Comparison of ENCODE assay signal across 9 mouse cellular contexts in genomic region chr1:152290768-152291167, GRCm38 (mm10).
A peak's percentile ranks its signal among the peaks of the same experiment; 100 is the strongest.
DNase-seq lines count a peak whose midpoint lies in the region; ATAC-seq and TF ChIP-seq lines count a peak whose summit lies in the region.
"Had no signal": no experiment of that assay in that cellular context is flagged by ENCODE, and none has a peak within 500 bp of the region (broad histone marks: within the 10 kb centered on the region; RNA-seq: fewer than 3 reads in every experiment).

No protein-coding gene starts in this region.

- intact Hi-C loops in gastrocnemius, postnatal 36 days (cut with DNase I) = loop anchor here (1.0 to 5.0 kb wide), 3 partner anchors 77 to 468 kb away; no protein-coding TSS in a partner anchor

- peaks cover 12% of the 10 kb centered on the region; the same call in 1 of the 2 replicates for H3K4me1 ChIP-seq in spleen, adult 2 months (ENCODE audit: control insufficient read depth, insufficient read depth, insufficient read length)
- H3K4me1 ChIP-seq in kidney, adult 2 months (ENCODE audit: control insufficient read depth, insufficient read depth, low read length) = peaks cover 3% of the 10 kb centered on the region; the same call in 1 of the 2 replicates
- 0 out of 2 replicates have a peak, but pooled peaks cover 3% of the 10 kb centered on the region for H3K4me1 ChIP-seq in limb, embryonic 11.5 days (ENCODE audit: control insufficient read depth, insufficient read depth, low read length)
- H3K4me1 ChIP-seq in neural tube, embryonic 11.5 days (ENCODE audit: control insufficient read depth, insufficient read depth, low read length) = no peaks in the 10 kb centered on the region
- H3K4me1 ChIP-seq: embryonic facial prominence, embryonic 12.5 days had no signal

- no peaks in the 10 kb centered on the region for H3K9me3 ChIP-seq in limb, embryonic 11.5 days (ENCODE audit: control insufficient read depth, low read length)
- H3K9me3 ChIP-seq in neural tube, embryonic 11.5 days (ENCODE audit: control insufficient read depth, low read length) = no peaks in the 10 kb centered on the region
- H3K9me3 ChIP-seq: embryonic facial prominence, embryonic 12.5 days had no signal

- H3K27me3 ChIP-seq in spleen, adult 2 months (ENCODE audit: control insufficient read depth, insufficient read depth, low read length) = no peaks in the 10 kb centered on the region
- H3K27me3 ChIP-seq in kidney, adult 2 months (replicated peaks; ENCODE audit: control insufficient read depth, insufficient read depth, low read length) = no peaks in the 10 kb centered on the region
- no peaks in the 10 kb centered on the region for H3K27me3 ChIP-seq in limb, embryonic 11.5 days (ENCODE audit: control insufficient read depth, insufficient read depth, low read length)
- no peaks in the 10 kb centered on the region for H3K27me3 ChIP-seq in neural tube, embryonic 11.5 days (ENCODE audit: control insufficient read depth, insufficient read depth, low read length)

- H3K4me2 ChIP-seq in limb, embryonic 11.5 days (ENCODE audit: low read depth, severe bottlenecking) = no peak overlapping the region
- no peak overlapping the region for H3K4me2 ChIP-seq in neural tube, embryonic 11.5 days (ENCODE audit: low read depth)
- H3K4me2 ChIP-seq: embryonic facial prominence, embryonic 12.5 days had no signal

- no peak overlapping the region for H3K27ac ChIP-seq in spleen, adult 2 months (ENCODE audit: insufficient read depth, low read length)
- no peak overlapping the region for H3K27ac ChIP-seq in kidney, adult 2 months (ENCODE audit: insufficient read depth, low read depth, low read length)
- no peak overlapping the region for H3K27ac ChIP-seq in limb, embryonic 11.5 days (replicated peaks; ENCODE audit: low read depth, low read length)
- no peak overlapping the region for H3K27ac ChIP-seq in neural tube, embryonic 11.5 days (ENCODE audit: low read depth, low read length)
- H3K27ac ChIP-seq: embryonic facial prominence, embryonic 12.5 days had no signal

- no peak overlapping the region for H3K9ac ChIP-seq in limb, embryonic 11.5 days (ENCODE audit: low read length)
- H3K9ac ChIP-seq in neural tube, embryonic 11.5 days (ENCODE audit: low read length) = no peak overlapping the region
- H3K9ac ChIP-seq: embryonic facial prominence, embryonic 12.5 days had no signal

- DNase-seq in spleen, adult 2 months (ENCODE audit: low read depth in 1 of 2, low spot score in 2 of 2) = peak in 1 of 2 experiments; percentile 34
- no peak for DNase-seq in spleen, adult 12 weeks (ENCODE audit: low spot score)
- DNase-seq in cerebellum, postnatal 25 days = peak; percentile 85 to 89
- peak; percentile 70 to 76 for DNase-seq in gastrocnemius, postnatal 36 days
- DNase-seq in kidney, adult 2 months = peak; percentile 80
- DNase-seq in limb, embryonic 11.5 days (ENCODE audit: low spot score) = peak; percentile 77
- peak; percentile 69 for DNase-seq in neural tube, embryonic 11.5 days (ENCODE audit: low spot score)
- peak; percentile 91 for DNase-seq in testis, postnatal 10 days (ENCODE audit: low spot score)

- H3K36me3 ChIP-seq in spleen, adult 2 months (ENCODE audit: control insufficient read depth, insufficient read depth, low read length) = no peaks in the 10 kb centered on the region
- H3K36me3 ChIP-seq in kidney, adult 2 months (ENCODE audit: control insufficient read depth, insufficient read depth, low read length) = no peaks in the 10 kb centered on the region
- no peaks in the 10 kb centered on the region for H3K36me3 ChIP-seq in limb, embryonic 11.5 days (ENCODE audit: control insufficient read depth, insufficient read depth, low read length)
- no peaks in the 10 kb centered on the region for H3K36me3 ChIP-seq in neural tube, embryonic 11.5 days (ENCODE audit: control insufficient read depth, insufficient read depth, low read length)
- H3K36me3 ChIP-seq: embryonic facial prominence, embryonic 12.5 days had no signal

- ATAC-seq in limb, embryonic 11.5 days (ENCODE audit: insufficient number of reproducible peaks, low FRiP score, low TSS enrichment, low read depth) = no peak
- no peak for ATAC-seq in neural tube, embryonic 11.5 days (ENCODE audit: insufficient read depth, low FRiP score, low TSS enrichment)

- no peak overlapping the region for H3K4me3 ChIP-seq in spleen, adult 2 months (ENCODE audit: extremely low read depth, insufficient read depth, insufficient read length)
- H3K4me3 ChIP-seq in kidney, adult 2 months (ENCODE audit: insufficient read depth, low read depth, low read length) = 0 out of 2 replicates have a peak overlapping the region, but pooled peaks have one; percentile 17
- no peak overlapping the region for H3K4me3 ChIP-seq in limb, embryonic 11.5 days (ENCODE audit: low read depth, low read length)
- H3K4me3 ChIP-seq in neural tube, embryonic 11.5 days (ENCODE audit: low read depth, low read length) = no peak overlapping the region
- H3K4me3 ChIP-seq: embryonic facial prominence, embryonic 12.5 days had no signal

- no peak for TF ChIP-seq POLR2A in spleen, adult 2 months (IDR thresholded peaks at IDR 0.05; ENCODE audit: low read depth, low read length)
- no peak for TF ChIP-seq POLR2A in kidney, adult 2 months (IDR thresholded peaks at IDR 0.05; ENCODE audit: low read depth, low read length)

- peak; percentile 56; the same call in 1 of the 2 replicates for TF ChIP-seq CTCF in spleen, adult 2 months (IDR thresholded peaks at IDR 0.05; ENCODE audit: extremely low read depth, insufficient read depth, insufficient read length, insufficient replicate concordance)
- TF ChIP-seq CTCF in kidney, adult 2 months (conservative IDR thresholded peaks at IDR 0.05; ENCODE audit: insufficient read depth, insufficient read length, low read depth, low read length) = peak; percentile 88

- 36% methylated on average over 7 of the region's 7 CpGs for WGBS in spleen, adult 2 months
- WGBS in kidney, adult 2 months = 22% methylated on average over 7 of the region's 7 CpGs
- 46% methylated on average over 7 of the region's 7 CpGs for whole genome bisulfite sequencing in limb, embryonic 11.5 days
- WGBS in neural tube, embryonic 11.5 days = 44% methylated on average over 7 of the region's 7 CpGs
